Mouse (Mus musculus): ENCODE measurements around the gene Gm13124.
"Not testable (repeated sequence)": the region's sequence is repeated elsewhere in the genome, so short reads cannot be mapped to it uniquely, and the experiment has no call there.

Gm13124 gene

DNA sequence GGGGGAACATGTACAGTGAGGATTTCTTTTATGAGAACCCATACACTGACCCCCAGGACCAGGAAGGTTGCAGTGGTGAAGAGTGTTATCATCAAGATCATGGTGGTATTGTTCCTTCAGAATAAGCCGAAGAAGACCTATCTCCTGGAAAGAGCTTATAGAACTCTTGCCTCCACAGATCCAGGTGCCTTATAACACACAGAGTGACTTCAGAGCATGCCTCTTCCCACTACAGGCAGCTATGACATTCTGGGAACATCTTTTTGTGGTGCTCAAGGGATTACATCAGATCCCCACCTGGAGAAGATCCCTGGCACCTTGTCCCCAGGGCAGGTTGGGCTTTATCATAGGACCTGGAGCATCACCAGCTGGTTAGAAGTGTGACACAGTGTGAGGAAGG, at the start of gene Gm13124:
Gene Gm13124, minus strand, starts transcription at position 101 of the 400 bp plus-strand sequence.
- no peak for DNase-seq (ENCODE audit: low spot score)

GRCm38 (mm10) chr4:144614586-144614985, 49.7 kb upstream of the Gm13124 start:
- DNase-seq (ENCODE audit: low spot score), result no peak

DNA sequence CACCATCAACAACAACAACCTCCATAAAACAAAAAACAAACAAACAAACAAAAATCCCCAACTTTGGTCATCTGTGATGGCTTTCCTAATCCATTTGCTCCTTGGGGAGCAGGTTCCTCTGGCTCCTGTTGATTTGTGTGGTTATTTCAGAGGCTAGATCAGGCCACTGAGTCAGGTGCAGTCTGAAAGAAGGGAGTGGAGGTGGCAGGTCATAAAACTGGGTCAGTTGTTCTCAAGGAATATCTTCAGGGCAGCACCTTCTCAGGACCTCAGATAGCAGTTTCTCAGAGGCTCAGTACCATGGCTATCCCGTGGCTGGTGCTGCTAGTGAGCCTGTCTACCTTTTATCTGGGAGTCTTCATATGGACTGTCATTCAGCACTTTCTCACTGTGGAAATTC, 48.5 kb upstream of the Gm13124 start, which contains the start of gene Aadacl4:
Gene Aadacl4, plus strand, starts transcription at position 301 of the 400 bp plus-strand sequence.
- DNase-seq (ENCODE audit: low spot score), result no peak

- no peak for DNase-seq (ENCODE audit: low spot score)
Measured at GRCm38 (mm10) chr4:144592790-144593189, 27.9 kb upstream of the Gm13124 start.

DNA sequence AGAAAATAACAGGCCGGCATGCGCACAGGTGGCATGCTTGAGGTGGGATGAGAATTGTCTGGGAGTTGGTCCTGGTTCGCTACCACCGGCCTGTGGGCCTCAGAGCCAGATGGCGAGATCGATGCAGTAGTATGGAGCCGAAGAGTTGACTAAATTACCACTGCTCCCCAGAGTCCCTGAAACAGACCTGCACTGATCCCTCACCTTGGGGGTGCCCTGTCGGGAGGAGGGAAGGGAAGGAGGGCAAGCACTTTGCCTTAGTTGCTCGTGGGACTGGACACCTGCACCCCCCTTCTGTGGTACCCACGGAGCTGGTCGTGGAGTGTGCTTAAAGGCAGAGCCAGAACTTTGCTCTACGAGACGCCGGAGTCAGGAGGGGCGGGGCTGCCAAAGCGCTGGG, 21.3 kb upstream of the Gm13124 start:
- not testable (repeated sequence) for DNase-seq (ENCODE audit: low spot score)

GRCm38 (mm10) chr4:144567752-144568151, 2.8 kb upstream of the Gm13124 start:
- DNase-seq (ENCODE audit: low spot score), result no peak

DNA sequence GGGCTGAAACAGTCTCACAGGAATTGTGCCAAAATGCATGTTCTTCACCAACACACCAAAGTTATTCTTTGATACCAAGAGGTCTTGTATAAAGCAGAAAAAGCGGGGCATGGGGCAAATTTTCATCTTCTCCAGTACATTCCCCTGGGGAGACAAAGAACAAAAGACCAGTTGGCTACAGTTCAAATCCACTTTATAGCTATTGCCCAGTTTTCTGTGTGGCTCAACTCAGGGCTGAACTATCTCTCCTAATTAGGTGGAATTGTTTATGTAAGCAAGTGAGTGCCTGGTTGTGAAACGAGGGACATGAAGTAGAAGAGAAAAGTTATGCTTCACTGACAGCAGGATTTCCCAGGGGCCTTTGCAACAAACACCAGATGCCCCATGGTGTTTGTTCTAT, 3.7 kb downstream of the Gm13124 start:
- DNase-seq (ENCODE audit: low spot score), result no peak

- DNase-seq (ENCODE audit: low spot score), result no peak
Measured at GRCm38 (mm10) chr4:144559792-144560191, 5.1 kb downstream of the Gm13124 start.

DNA sequence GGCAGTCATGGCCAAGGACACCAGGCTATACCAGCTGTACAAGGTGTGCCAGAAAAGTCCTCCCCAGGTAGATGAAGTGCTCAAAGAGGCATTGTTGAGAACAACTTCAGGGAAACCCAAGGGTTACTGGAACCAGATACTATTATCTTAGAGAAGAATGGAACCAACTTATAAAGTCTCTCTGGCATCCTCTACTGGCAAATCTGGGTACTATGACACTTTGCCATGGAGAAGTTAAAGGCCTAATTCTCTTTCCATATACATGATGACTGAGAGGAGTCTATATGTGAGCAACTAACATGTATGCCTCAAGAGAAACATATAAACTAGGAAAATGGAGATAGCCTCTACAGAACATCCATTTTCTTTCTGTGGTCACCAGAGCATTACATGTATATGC, 13.8 kb downstream of the Gm13124 start:
- no peak for DNase-seq (ENCODE audit: low spot score)

DNA sequence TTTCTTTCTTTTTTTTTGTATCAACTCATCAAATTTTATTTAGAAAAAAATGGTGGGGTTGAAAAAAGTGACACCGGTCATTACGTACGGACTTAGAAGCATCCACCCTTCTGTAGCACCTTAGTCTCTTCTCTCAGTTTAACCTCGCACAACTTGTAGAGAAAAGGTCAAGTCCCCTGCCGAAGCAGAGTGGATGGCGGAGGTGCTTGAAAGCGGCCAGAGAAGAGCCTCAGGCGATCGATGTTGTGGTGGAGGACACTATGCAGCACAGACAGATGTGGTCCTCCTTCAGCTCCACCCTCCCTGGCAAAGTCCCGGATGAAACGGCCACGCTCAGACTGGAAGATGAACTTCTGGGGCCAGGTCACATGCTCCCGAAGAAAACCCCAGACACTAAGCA, 19.6 kb downstream of the Gm13124 start:
- not testable (repeated sequence) for DNase-seq (ENCODE audit: low spot score)

- no peak for DNase-seq (ENCODE audit: low spot score)
Measured at GRCm38 (mm10) chr4:144544689-144545088, 20.2 kb downstream of the Gm13124 start.

DNA sequence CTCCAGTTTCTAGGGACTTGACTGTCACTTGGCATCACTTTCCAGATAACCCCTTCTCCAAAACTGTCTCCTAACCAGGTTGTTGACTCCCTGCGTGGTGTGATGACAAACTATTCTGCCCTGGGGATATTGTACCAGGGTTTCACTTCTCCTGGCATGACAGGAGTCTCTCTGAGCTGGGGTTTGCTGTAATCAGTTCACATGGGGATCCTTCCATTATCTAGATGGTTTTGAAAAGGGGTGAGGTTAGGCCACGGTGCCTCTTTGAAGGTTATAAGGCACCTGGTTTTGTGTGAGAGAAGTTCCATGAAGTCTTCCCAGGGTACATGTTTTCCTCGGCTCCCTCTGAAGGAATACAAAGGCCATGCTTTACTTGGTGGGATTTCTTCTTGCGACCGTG, 45.4 kb downstream of the Gm13124 start, which contains the start of gene 9430007A20Rik:
Gene 9430007A20Rik, plus strand, starts transcription at position 301 of the 400 bp plus-strand sequence.
- DNase-seq (ENCODE audit: low spot score), result no peak

DNA sequence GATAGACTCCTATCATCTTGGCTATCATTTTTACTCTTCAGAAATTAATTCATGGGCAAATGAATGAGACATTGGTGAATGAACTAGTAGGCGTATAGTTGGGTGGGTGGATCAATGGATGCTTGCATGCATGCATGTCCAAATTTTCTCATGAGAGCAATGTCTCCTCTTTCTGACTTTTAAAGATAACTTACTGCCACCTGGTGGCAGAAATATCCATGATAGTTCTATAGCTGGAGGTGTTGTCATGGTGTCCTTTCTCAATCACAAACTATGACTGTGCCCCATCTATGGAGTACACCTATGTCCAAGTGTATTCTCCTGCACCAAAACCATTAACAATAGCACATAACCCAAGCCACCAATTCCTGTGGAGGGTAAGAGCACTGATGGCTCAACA, 58.4 kb downstream of the Gm13124 start:
- DNase-seq (ENCODE audit: low spot score), result no peak

Data from testis, postnatal 14 days (tissue).